Mouse (Mus musculus): ENCODE data around the gene Hist1h2bc. TPM values are rescaled to one million over a fixed set of nuclear protein-coding genes. Genes with fewer than 3 reads are reported as not detected.
A peak's percentile ranks its signal among the peaks of the same experiment; 100 is the strongest.

The Hist1h2bc gene
- polyA plus RNA-seq, 1 experiment from 2014 or later = 60.8 TPM

GRCm38 (mm10) chr13:23739922-23740252 lies 55.9 kb downstream of the Hist1h2bc start:
- Histone ChIP-seq H3K27ac (peak overlapping the region; percentile 100), H3K4me2 (peak overlapping the region; percentile 95), H3K9me3 (no peaks in the 10 kb centered on the region), H3K4me3 (peak overlapping the region; percentile 64), H3K27me3 (no peaks in the 10 kb centered on the region), H3K9ac (peak overlapping the region; percentile 96), H3K36me3 (no peaks in the 10 kb centered on the region), H3K4me1 (peaks cover 14% of the 10 kb centered on the region; the same call in 1 of the 2 replicates)
- ATAC-seq (ENCODE audit: borderline replicate concordance, extremely low read depth, low FRiP score, low TSS enrichment) = no peak; the same call in 1 of the 2 replicates
- WGBS = under 1% methylated on average over 14 of the region's 14 CpGs

GRCm38 (mm10) chr13:23740256-23740840 lies 56.3 kb downstream of the Hist1h2bc start:
- ATAC-seq (ENCODE audit: borderline replicate concordance, extremely low read depth, low FRiP score, low TSS enrichment) = no peak

GRCm38 (mm10) chr13:23740910-23741309 lies 56.9 kb downstream of the Hist1h2bc start:
- 41% methylated on average over 5 of the region's 5 CpGs for WGBS
- Histone ChIP-seq H3K4me1 (peaks cover 14% of the 10 kb centered on the region; the same call in 1 of the 2 replicates), H3K36me3 (no peaks in the 10 kb centered on the region), H3K27me3 (no peaks in the 10 kb centered on the region), H3K4me3 (peak overlapping the region; percentile 64), H3K9me3 (no peaks in the 10 kb centered on the region), H3K9ac (no peak overlapping the region), H3K4me2 (peak overlapping the region; percentile 95), H3K27ac (peak overlapping the region; percentile 100)
- ATAC-seq (ENCODE audit: borderline replicate concordance, extremely low read depth, low FRiP score, low TSS enrichment) = no peak

More at GRCm38 (mm10) chr13:23740256-23740840, 56.3 kb downstream of the Hist1h2bc start:
- Histone ChIP-seq H3K36me3 (no peaks in the 10 kb centered on the region), H3K27me3 (no peaks in the 10 kb centered on the region), H3K27ac (peak overlapping the region; percentile 100), H3K4me3 (peak overlapping the region; percentile 64), H3K4me1 (peaks cover 14% of the 10 kb centered on the region; the same call in 1 of the 2 replicates), H3K4me2 (peak overlapping the region; percentile 95), H3K9ac (peak overlapping the region; percentile 96), H3K9me3 (no peaks in the 10 kb centered on the region)
- 15% methylated on average over 13 of the region's 13 CpGs for WGBS

GRCm38 (mm10) chr13:23742007-23742406 lies 58.0 kb downstream of the Hist1h2bc start:
- no peak overlapping the region for H3K4me2 ChIP-seq
- ATAC-seq (ENCODE audit: borderline replicate concordance, extremely low read depth, low FRiP score, low TSS enrichment) = no peak

More at GRCm38 (mm10) chr13:23742007-23742406, 58.0 kb downstream of the Hist1h2bc start:
- no peaks in the 10 kb centered on the region for H3K9me3 ChIP-seq
- H3K4me3 ChIP-seq = no peak overlapping the region
- no peak overlapping the region for H3K9ac ChIP-seq
- H3K36me3 ChIP-seq = no peaks in the 10 kb centered on the region
- H3K4me1 ChIP-seq = peaks cover 14% of the 10 kb centered on the region; the same call in 1 of the 2 replicates
- H3K27ac ChIP-seq = no peak overlapping the region
- H3K27me3 ChIP-seq = no peaks in the 10 kb centered on the region

Small RNA genes lying within 50 kb of the gene (microRNA-seq; reads per million reads assigned to microRNA genes)
- not detected for gene Gm44350

Other genes starting within 250 kb of the Hist1h2bc start
- 0.14 and 0.26 TPM in 2 replicates for gene Btn1a1, start 218.3 kb upstream of the Hist1h2bc start, polyA plus RNA-seq (2015; fragmentation: Nextera tagmentation; extraction: Ambion mirVana)
- gene Btn2a2, start 195.3 kb upstream of the Hist1h2bc start, polyA plus RNA-seq (2015; fragmentation: Nextera tagmentation; extraction: Ambion mirVana) = 0.16 and 0.21 TPM in 2 replicates
- 6.9 and 8.1 TPM in 2 replicates for gene Hist1h4h, start 153.1 kb upstream of the Hist1h2bc start, polyA plus RNA-seq (2015; fragmentation: Nextera tagmentation; extraction: Ambion mirVana)
- 6.2 and 8.4 TPM in 2 replicates for gene Hist1h2af, start 150.3 kb upstream of the Hist1h2bc start, polyA plus RNA-seq (2015; fragmentation: Nextera tagmentation; extraction: Ambion mirVana)
- 9.5 and 10.8 TPM in 2 replicates for gene Hist1h3g, start 148.8 kb upstream of the Hist1h2bc start, polyA plus RNA-seq (2015; fragmentation: Nextera tagmentation; extraction: Ambion mirVana)
- gene Hist1h2bh, start 140.8 kb upstream of the Hist1h2bc start, polyA plus RNA-seq (2015; fragmentation: Nextera tagmentation; extraction: Ambion mirVana) = 1.4 TPM in 2 replicates
- gene Hist1h3f, start 140.1 kb upstream of the Hist1h2bc start, polyA plus RNA-seq (2015; fragmentation: Nextera tagmentation; extraction: Ambion mirVana) = 0.75 and 1.5 TPM in 2 replicates
- gene Hist1h4f, start 132.6 kb upstream of the Hist1h2bc start, polyA plus RNA-seq (2015; fragmentation: Nextera tagmentation; extraction: Ambion mirVana) = 1.7 and 2.1 TPM in 2 replicates
- 0.78 and 0.86 TPM in 2 replicates for gene Hist1h1d, start 130.9 kb upstream of the Hist1h2bc start, polyA plus RNA-seq (2015; fragmentation: Nextera tagmentation; extraction: Ambion mirVana)
- gene Hist1h3e, start 121.8 kb upstream of the Hist1h2bc start, polyA plus RNA-seq (2015; fragmentation: Nextera tagmentation; extraction: Ambion mirVana) = 7.1 and 7.9 TPM in 2 replicates
- 143 and 164 TPM in 2 replicates for gene Hist1h2ae, start 113.0 kb upstream of the Hist1h2bc start, polyA plus RNA-seq (2015; fragmentation: Nextera tagmentation; extraction: Ambion mirVana)
- 14.5 and 17.7 TPM in 2 replicates for gene Hist1h2bg, start 112.8 kb upstream of the Hist1h2bc start, polyA plus RNA-seq (2015; fragmentation: Nextera tagmentation; extraction: Ambion mirVana)
- gene Hist1h2bf, start 110.0 kb upstream of the Hist1h2bc start, polyA plus RNA-seq (2015; fragmentation: Nextera tagmentation; extraction: Ambion mirVana) = 10.1 and 10.2 TPM in 2 replicates
- gene Hist1h2ad, start 109.8 kb upstream of the Hist1h2bc start, polyA plus RNA-seq (2015; fragmentation: Nextera tagmentation; extraction: Ambion mirVana) = 3.1 and 4.6 TPM in 2 replicates
- gene Hist1h3d, start 108.4 kb upstream of the Hist1h2bc start, polyA plus RNA-seq (2015; fragmentation: Nextera tagmentation; extraction: Ambion mirVana) = 9.4 and 10.2 TPM in 2 replicates
- 160 and 177 TPM in 2 replicates for gene Hist1h4d, start 102.6 kb upstream of the Hist1h2bc start, polyA plus RNA-seq (2015; fragmentation: Nextera tagmentation; extraction: Ambion mirVana)
- 2.5 and 3.6 TPM in 2 replicates for gene Hist1h2be, start 63.1 kb upstream of the Hist1h2bc start, polyA plus RNA-seq (2015; fragmentation: Nextera tagmentation; extraction: Ambion mirVana)
- gene Hist1h1e, start 61.6 kb upstream of the Hist1h2bc start, polyA plus RNA-seq (2015; fragmentation: Nextera tagmentation; extraction: Ambion mirVana) = 28.3 and 28.5 TPM in 2 replicates
- 1.6 and 1.8 TPM in 2 replicates for gene Hist1h2ac, start 251 bp upstream of the Hist1h2bc start, polyA plus RNA-seq (2015; fragmentation: Nextera tagmentation; extraction: Ambion mirVana)
- 0.22 and 0.35 TPM in 2 replicates for gene Hist1h1t, start 11.6 kb downstream of the Hist1h2bc start, polyA plus RNA-seq (2015; fragmentation: Nextera tagmentation; extraction: Ambion mirVana)
- gene Hist1h4c, start 14.3 kb downstream of the Hist1h2bc start, polyA plus RNA-seq (2015; fragmentation: Nextera tagmentation; extraction: Ambion mirVana) = 8.2 and 9.4 TPM in 2 replicates
- gene Hfe, start 26.7 kb downstream of the Hist1h2bc start, polyA plus RNA-seq (2015; fragmentation: Nextera tagmentation; extraction: Ambion mirVana) = 8.6 and 10.8 TPM in 2 replicates
- 36.2 and 37.0 TPM in 2 replicates for gene Hist1h1c, start 54.6 kb downstream of the Hist1h2bc start, polyA plus RNA-seq (2015; fragmentation: Nextera tagmentation; extraction: Ambion mirVana)
- 12.0 and 13.7 TPM in 2 replicates for gene Hist1h3c, start 61.4 kb downstream of the Hist1h2bc start, polyA plus RNA-seq (2015; fragmentation: Nextera tagmentation; extraction: Ambion mirVana)
- gene Hist1h2bb, start 62.5 kb downstream of the Hist1h2bc start, polyA plus RNA-seq (2015; fragmentation: Nextera tagmentation; extraction: Ambion mirVana) = 3.2 and 4.1 TPM in 2 replicates
- gene Hist1h2ab, start 66.9 kb downstream of the Hist1h2bc start, polyA plus RNA-seq (2015; fragmentation: Nextera tagmentation; extraction: Ambion mirVana) = 74.3 and 83.5 TPM in 2 replicates
- gene Hist1h3b, start 68.1 kb downstream of the Hist1h2bc start, polyA plus RNA-seq (2015; fragmentation: Nextera tagmentation; extraction: Ambion mirVana) = 12.0 and 18.6 TPM in 2 replicates
- 5.8 and 7.5 TPM in 2 replicates for gene Hist1h4b, start 72.8 kb downstream of the Hist1h2bc start, polyA plus RNA-seq (2015; fragmentation: Nextera tagmentation; extraction: Ambion mirVana)
- gene Hist1h4a, start 77.0 kb downstream of the Hist1h2bc start, polyA plus RNA-seq (2015; fragmentation: Nextera tagmentation; extraction: Ambion mirVana) = 0.69 TPM in 1 of 2 replicates, not detected in the other
- 8.3 and 8.5 TPM in 2 replicates for gene Hist1h3a, start 78.2 kb downstream of the Hist1h2bc start, polyA plus RNA-seq (2015; fragmentation: Nextera tagmentation; extraction: Ambion mirVana)
- gene Hist1h1a, start 79.5 kb downstream of the Hist1h2bc start, polyA plus RNA-seq (2015; fragmentation: Nextera tagmentation; extraction: Ambion mirVana) = 3.3 and 3.9 TPM in 2 replicates
- not detected in 2 replicates for gene Trim38, start 85.7 kb downstream of the Hist1h2bc start, polyA plus RNA-seq (2015; fragmentation: Nextera tagmentation; extraction: Ambion mirVana)
- gene Slc17a2, start 122.8 kb downstream of the Hist1h2bc start, polyA plus RNA-seq (2015; fragmentation: Nextera tagmentation; extraction: Ambion mirVana) = not detected in 2 replicates
- not detected in 2 replicates for gene Slc17a3, start 155.2 kb downstream of the Hist1h2bc start, polyA plus RNA-seq (2015; fragmentation: Nextera tagmentation; extraction: Ambion mirVana)
- gene Slc17a1, start 183.6 kb downstream of the Hist1h2bc start, polyA plus RNA-seq (2015; fragmentation: Nextera tagmentation; extraction: Ambion mirVana) = 0.15 TPM in 1 of 2 replicates, not detected in the other
- gene Slc17a4, start 230.8 kb downstream of the Hist1h2bc start, polyA plus RNA-seq (2015; fragmentation: Nextera tagmentation; extraction: Ambion mirVana) = not detected in 2 replicates
- gene Hist1h2ba, start 250.0 kb downstream of the Hist1h2bc start, polyA plus RNA-seq (2015; fragmentation: Nextera tagmentation; extraction: Ambion mirVana) = not detected in 2 replicates